Mouse (Mus musculus) left cerebral cortex, adult 11 months (tissue): ENCODE data around the gene Ttc39a.
A peak's percentile ranks its signal among the peaks of the same experiment; 100 is the strongest.

ENCODE experiments used
- DNase-seq: peaks from one replicate; pipeline ENCODE4 v3.0.0; 2022; ENCODE audit warnings: low spot score

Ttc39a gene

DNA sequence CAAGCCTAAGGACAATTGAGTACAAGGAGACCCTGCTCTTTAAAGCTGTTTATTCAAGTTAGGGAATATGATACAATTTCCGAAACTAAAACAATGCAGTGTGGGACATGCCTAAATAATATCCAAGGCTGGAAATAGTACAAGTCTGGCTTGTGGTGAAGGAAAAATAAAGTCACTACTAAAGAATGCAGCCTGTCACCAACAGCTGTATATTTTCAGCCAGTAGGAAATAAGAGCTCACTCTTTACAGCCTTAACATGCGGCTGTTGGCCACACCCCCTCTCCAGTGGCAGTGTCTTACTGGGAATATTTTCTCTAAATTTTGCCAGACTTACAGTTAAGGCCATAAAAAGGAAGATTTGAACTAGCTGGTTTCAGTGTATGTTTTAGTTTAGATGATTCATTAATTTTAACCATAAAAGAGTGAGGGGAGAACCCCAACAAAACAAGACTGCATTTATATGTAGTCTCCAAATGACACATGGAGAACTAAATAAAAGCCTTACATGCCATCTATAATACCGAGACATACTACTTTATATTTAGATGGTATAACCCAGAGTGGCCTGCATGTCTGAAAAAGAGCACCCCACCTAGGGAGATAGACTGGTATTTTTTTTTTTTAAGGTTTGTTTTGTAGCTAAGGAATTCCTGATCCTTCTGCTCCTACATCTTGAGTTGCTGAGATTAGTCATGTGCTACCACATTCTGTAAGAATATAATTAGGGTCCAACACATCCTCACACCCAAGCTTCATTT lies 54.2 kb downstream of the Ttc39a start:
- DNase-seq, result no peak

DNA sequence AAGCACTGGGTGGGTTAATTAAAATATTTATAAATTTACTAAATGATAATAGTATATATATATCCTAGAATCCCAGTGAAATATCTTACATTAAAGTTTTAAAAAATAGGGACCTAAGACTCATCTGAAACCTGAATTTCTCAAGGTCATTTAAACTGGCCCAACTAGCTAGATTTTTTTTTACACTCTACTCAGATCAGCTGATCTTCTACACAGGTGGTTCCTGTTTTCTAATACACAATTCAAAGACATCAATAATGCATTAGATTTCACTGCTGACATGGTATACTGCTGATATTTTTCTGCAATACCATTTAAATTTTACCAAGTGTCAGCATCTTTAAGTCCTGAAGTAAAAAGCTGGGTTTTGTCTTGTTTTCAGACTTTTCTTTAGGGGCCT lies 57.5 kb downstream of the Ttc39a start:
- no peak for DNase-seq

- no peak for DNase-seq
These were observed 61.3 kb downstream of the Ttc39a start for GRCm38 (mm10) chr4:109467687-109468086.

- DNase-seq, result no peak
These were observed 65.2 kb downstream of the Ttc39a start for GRCm38 (mm10) chr4:109471606-109472005.

DNA sequence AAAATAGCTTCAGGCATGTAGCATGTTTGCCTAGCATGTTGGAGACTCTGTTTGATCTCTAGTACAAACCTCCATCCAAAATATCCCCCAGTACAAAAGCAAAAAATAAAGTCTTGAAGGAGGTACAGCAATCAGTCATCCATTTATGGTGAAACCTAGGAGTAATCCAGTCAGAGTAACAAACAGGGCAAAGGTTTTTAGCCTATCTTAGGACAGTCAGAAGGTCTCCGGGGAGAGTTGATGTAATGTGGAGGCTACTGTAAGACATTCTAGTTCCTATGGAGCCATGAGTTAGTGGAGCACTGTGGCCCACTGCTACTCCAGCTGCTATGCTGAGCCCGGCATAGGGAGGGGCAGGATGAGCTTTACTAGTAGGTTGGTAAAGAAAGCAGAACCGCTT lies 66.1 kb downstream of the Ttc39a start:
- DNase-seq, result no peak

DNA sequence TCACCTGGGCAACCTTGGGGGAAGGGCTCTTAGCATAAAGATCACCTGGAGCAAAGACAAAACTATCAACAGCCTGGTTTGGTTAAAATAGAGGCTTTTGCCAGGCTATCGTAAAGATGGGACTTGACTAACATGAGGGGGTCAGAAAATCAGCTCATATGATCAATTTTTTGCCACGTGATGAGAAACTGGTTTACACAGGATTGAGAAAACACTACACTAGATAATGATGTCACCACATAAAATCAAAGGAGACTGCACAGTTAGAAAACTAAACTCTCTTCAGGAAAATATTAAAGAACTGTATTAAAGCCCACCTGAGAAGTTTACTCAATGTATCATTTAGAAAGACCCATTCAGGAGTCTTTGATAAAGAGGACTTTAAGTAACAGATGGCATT lies 68.7 kb downstream of the Ttc39a start:
- no peak for DNase-seq

DNA sequence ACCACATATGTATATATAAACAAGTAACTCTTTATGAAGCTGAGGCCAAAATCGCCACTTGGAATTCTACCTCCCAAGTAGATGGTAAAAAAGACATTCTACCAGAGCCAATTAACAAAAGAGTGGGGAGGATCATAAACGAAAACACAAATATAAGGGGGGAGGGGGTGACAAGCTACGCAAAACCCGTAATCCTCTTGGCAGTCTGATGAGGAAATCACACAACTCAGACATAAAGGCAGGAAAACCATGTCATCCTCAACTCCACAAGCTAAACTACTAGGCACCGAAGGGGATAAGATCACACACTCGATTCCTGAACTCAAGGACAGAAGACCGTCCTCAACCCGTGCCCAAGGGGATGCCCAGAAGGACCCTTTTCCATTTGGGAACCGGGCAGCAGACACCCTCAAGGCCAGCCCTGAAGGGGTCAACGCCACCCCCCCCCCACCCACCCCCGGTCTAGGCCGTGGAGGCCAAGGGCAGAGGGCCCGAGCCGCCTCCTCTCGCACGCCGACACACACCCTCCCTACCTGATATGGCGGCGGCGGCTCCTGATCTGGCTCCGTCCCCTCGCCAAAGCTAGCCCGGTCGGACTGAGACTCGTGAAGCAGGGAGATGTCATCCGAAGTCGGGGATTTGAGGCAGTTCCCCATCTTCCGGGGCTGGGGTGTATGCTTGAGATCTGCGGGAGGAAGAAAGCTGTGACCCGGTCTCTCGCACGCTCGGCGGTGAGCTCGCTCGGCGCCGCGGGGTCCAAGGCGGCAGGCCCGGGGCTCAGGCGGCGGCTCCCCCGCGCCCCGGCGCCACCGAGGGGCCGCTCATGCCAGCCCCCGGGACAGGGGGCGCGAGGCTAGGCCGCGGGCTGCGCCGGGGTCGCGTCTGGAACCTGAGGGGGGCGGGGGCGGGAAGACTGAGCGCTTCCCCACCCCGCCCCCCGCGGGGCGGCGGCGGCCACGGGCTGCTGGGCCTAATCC lies 69.4 kb downstream of the Ttc39a start:
- no peak for DNase-seq

GRCm38 (mm10) chr4:109476554-109477014 lies 70.2 kb downstream of the Ttc39a start:
- DNase-seq, result peak; percentile 81

- DNase-seq, result no peak
These were observed 71.0 kb downstream of the Ttc39a start for GRCm38 (mm10) chr4:109477454-109477853.

- no peak for DNase-seq
These were observed 75.0 kb downstream of the Ttc39a start for GRCm38 (mm10) chr4:109481424-109481823.

GRCm38 (mm10) chr4:109482701-109483100 lies 76.3 kb downstream of the Ttc39a start:
- DNase-seq, result no peak

- DNase-seq, result no peak
These were observed 78.2 kb downstream of the Ttc39a start, which contains the start of gene Rnf11 for GRCm38 (mm10) chr4:109484621-109485020. Gene Rnf11 (minus strand): TSS chr4:109484728.

DNA sequence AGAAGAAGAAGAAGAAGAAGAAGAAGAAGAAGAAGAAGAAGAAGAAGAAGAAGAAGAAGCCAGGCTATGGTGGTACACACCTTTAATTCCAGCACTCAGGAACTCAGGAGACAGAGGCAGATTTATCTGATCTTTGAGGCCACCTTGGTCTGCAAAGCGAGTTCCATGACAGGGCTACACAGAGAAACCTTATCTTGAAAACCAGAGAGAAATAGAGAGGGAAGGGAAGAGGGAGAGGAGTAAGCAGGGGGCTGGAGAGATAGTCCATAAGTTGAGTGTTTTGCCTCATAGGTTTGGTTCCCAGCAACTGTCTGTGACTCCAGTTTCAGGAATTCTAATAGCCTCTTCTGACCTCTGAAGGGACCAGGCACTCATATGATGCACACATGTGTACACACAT lies 82.4 kb downstream of the Ttc39a start:
- DNase-seq, result no peak

DNA sequence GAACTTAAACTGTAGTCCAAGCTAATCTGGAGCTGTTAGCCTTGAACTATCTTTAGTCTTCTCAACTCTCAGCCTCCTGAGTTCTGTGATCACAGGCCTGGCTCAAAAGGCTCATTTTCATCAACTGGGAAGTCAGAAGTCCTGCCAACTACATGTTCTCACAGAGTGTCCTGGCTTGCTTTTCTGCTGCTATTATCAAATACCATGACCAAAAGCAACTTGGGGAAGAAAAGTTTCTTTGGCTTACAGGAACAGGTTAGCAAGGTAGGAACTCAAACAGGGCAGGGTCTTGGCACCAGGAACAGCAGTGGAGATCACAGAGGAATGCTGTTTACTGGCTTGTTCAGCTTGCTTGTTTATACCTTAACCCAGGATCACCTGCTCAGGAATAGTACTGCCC lies 87.2 kb downstream of the Ttc39a start:
- DNase-seq, result no peak
